Mouse (Mus musculus) testis, adult 10 weeks (tissue): ENCODE measurements around the gene Serpinb9d. TPM values are rescaled to one million over a fixed set of nuclear protein-coding genes. Genes with fewer than 3 reads are reported as not detected.

Experiments
- polyA plus RNA-seq: library from polyadenylated mRNA; stranded (reverse); fragments of 350-450 nt; fragmentation: Illumina TruSeq; extraction: RNeasy Lipid Tissue Mini Kit (QIAGEN cat#74804); gene quantifications from one replicate; pipeline ENCODE4 v1.2.3, GENCODE M21; 2014; ENCODE audit warnings: low read depth, low replicate concordance

Gene Serpinb9d
- polyA plus RNA-seq = 0.39 TPM

DNA sequence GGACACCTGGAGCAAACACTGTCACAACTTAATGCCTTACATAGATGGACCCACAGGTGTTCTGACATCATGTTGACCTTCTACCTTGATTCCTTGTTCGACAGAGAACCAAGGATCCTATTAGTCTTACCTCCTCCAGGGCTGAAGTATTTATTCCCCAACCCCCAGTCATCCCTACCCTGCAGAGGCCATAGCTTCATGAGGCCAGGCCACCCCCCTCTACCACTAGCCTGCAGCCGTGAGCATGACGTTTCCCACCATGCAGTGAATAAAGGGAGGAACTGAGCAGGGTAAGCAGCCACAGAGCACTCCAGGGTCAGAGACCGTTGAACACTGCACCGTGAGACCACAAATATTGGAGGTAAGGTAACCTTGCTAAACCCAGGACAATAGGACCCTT lies at the start of gene Serpinb9d:
TSS of gene Serpinb9d (plus strand) at position 301 of the 400 bp plus-strand sequence.

DNA sequence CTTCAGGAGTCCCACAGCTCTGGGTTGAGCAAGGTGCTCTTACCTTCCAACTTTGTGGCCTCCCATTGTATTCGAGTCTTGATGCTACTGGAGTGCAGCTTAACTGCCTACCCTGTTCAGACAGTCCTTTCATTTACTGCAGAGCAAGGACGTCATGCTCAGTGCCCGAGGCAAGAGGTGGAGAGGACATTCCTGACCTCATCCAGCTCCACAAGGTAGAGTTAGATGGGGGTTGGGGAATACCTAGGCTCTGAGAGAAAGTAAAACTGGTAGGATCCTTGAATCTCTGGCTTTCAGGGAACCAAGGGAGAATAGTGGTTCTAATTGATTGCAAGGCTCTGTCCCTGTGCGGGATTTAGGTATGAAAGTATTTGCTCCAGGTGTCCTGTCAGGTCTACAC lies 33.1 kb upstream of the Serpinb9d start, which contains the start of gene Serpinb9c:
TSS of gene Serpinb9c (minus strand) at position 101 of the 400 bp plus-strand sequence.

DNA sequence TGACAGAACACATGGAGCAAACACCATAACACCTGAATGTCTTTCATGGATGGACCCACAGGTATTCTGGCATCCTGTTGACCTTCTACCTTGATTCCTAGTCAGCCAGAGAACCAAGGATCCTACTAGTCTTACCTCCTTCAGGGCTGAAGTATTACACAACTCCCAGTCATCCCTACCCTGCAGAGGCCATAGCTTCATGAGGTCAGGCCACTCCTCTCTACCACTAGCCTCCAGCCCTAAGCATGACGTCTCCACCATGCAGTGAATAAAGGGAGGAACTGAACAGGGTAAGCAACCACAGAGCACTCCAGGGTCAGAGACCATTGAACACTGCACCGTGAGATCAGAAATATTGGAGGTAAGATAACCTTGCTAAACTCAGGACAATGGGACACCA lies 56.6 kb downstream of the Serpinb9d start, which contains the start of gene Serpinb9e:
TSS of gene Serpinb9e (plus strand) at position 301 of the 400 bp plus-strand sequence.

Other genes starting within 250 kb of the Serpinb9d start
- 3.7 TPM for gene Serpinb6b, start 227.8 kb upstream of the Serpinb9d start, polyA plus RNA-seq
- 7.1 TPM for gene Serpinb9, start 189.7 kb upstream of the Serpinb9d start, polyA plus RNA-seq
- gene Serpinb9b, start 165.5 kb upstream of the Serpinb9d start, polyA plus RNA-seq = 0.25 TPM
- 0.32 TPM for gene Serpinb1b, start 114.4 kb upstream of the Serpinb9d start, polyA plus RNA-seq
- not detected for gene Serpinb9c, start 33.2 kb upstream of the Serpinb9d start, polyA plus RNA-seq
- gene Serpinb9e, start 56.7 kb downstream of the Serpinb9d start, polyA plus RNA-seq = not detected
- 0.11 TPM for gene Serpinb9f, start 131.1 kb downstream of the Serpinb9d start, polyA plus RNA-seq
- gene Gm11397, start 202.8 kb downstream of the Serpinb9d start, polyA plus RNA-seq = 2.5 TPM